Mouse (Mus musculus): ENCODE results near the gene Sec22b.

The Sec22b gene

GRCm38 (mm10) chr3:97911093-97911492, 10.1 kb downstream of the Sec22b start:
- DNase-seq = no peak

GRCm38 (mm10) chr3:97915081-97915480, 14.1 kb downstream of the Sec22b start:
- no peak for DNase-seq

DNA sequence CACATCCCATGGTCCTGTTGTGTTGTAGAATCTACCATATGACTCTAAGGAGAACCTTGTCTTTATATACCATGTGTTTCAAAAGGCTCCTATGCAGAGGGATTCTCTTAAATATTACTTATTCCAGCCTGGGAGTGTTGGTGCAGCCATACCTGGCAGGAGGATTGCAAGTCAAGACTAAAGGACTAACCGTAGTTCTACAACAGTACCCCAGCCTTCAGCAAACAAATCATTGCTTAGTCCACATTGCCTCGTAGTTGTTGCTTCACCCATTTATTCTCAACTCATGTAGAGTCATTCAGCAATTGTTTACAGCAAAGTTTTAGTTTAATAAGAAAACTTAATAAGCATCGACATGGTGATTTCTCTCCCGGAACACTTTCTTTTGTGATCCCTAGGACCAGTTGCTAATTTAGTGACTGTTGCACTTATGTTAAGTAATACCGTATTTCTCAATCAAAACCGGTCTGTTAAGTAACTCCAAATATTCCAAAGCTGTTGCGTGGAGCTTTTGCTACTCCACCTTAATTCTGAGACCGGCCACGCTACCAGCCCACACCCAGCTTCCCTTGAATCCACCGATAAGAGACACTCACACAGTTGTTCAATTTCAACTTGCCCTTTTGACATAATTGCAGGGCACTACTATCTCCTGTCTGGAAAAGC, 18.0 kb downstream of the Sec22b start:
- DNase-seq = no peak

DNA sequence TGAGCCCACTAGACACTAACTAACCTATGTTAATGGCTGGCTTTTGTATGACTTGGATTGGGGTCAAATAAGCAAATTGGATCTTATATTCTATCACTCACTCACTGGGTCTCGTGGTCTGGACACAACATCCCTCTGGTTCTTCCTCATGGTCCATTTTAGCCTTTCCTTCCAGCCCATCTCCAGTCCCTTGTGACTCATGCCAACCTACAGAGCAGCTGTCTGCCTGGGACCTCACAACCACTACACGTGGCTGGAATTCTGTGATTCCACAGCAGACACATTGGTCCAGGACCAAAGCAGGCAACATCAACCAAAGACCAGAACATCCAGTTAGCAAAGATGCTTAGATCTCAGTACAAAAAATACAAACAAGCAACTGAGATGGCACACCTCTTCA, 24.3 kb downstream of the Sec22b start:
- DNase-seq = no peak

- DNase-seq = no peak
Observed at GRCm38 (mm10) chr3:97927322-97927721, 26.3 kb downstream of the Sec22b start.

GRCm38 (mm10) chr3:97928968-97929858, 28.2 kb downstream of the Sec22b start:
- DNase-seq = no peak

- no peak for DNase-seq
Observed at GRCm38 (mm10) chr3:97930141-97930786, 29.3 kb downstream of the Sec22b start.

- no peak for DNase-seq
Observed at GRCm38 (mm10) chr3:97930787-97931158, 29.8 kb downstream of the Sec22b start.

GRCm38 (mm10) chr3:97931310-97931885, 30.4 kb downstream of the Sec22b start:
- no peak for DNase-seq

GRCm38 (mm10) chr3:97932131-97932530, 31.1 kb downstream of the Sec22b start:
- no peak for DNase-seq

DNA sequence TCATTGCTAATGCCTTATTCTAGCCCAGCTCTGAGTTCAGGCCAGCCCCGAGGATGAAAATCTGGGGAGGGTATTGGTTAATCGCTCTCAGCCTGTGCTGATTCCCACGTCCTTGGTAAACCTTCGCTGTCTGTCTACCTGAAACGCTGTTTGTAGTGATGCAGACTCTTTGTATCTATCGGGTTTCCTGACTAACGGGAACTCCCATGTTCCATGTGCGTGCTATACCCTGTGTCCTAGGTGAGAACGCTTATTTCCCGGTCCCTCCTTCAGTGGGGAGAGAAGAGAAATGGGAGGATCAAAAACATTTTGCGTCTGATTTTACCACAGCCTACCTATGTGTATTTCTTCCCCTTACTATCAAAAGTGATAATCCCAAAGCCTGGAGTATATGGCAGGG, 31.8 kb downstream of the Sec22b start:
- DNase-seq = no peak

DNA sequence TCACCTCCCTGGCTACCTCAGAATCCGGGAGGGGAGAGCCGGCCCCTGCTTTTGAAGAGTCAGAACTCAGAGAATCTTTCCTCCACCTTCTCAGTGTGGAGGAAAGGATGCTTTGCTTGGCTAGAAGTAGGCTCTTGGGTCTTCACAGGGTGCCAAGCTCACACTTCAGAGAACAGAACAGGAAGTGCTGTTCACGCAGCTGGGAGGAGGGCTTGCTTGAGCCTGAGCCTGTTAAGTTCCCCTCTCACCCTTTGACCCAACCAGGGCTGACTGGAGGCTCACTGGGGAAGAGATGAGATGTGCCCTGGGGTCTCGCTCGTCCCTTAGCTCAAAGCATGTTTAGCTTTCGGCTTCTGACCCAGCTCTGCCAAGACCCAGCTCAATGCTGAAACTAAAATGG, 32.3 kb downstream of the Sec22b start:
- no peak for DNase-seq

- DNase-seq = no peak
Observed at GRCm38 (mm10) chr3:97933811-97934210, 32.8 kb downstream of the Sec22b start.

- no peak for DNase-seq
Observed at GRCm38 (mm10) chr3:97934331-97935300, 33.6 kb downstream of the Sec22b start.

GRCm38 (mm10) chr3:97937068-97937944, 36.3 kb downstream of the Sec22b start:
- no peak for DNase-seq

- no peak for DNase-seq
Observed at GRCm38 (mm10) chr3:97937945-97938266, 36.9 kb downstream of the Sec22b start.

DNA sequence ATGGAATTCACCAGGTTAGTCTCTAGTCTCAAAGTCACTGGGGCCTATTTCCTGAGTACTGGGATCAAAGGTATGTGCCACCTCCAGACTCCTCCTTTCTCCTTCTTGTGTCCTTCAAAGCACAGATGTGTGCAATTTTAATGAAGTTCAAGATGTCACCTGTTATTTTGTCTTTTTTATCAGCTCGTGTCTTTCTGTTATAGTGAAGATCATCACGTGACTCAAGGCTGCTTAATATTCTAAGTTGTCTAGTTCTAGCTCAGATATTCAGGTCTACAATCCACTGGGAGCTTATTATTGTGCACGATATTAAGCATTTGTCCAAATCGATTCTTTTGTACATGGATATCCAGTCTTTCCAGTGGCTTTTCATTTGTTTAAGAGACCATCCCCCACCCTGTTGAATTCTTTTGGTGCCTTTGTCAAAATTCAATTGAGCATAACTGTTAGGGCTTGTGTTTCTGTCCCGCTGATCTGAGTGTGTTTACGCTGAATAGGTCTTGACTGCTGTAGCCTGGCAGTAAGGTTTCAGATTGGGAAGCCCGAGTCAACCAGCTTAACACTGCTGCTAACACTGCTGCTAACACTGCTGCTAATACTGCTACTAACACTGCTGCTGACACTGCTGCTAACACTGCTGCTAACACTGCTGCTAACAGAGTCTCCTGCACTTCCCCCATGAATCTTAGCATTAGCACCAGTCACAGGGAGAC, 38.0 kb downstream of the Sec22b start:
- no peak for DNase-seq

DNA sequence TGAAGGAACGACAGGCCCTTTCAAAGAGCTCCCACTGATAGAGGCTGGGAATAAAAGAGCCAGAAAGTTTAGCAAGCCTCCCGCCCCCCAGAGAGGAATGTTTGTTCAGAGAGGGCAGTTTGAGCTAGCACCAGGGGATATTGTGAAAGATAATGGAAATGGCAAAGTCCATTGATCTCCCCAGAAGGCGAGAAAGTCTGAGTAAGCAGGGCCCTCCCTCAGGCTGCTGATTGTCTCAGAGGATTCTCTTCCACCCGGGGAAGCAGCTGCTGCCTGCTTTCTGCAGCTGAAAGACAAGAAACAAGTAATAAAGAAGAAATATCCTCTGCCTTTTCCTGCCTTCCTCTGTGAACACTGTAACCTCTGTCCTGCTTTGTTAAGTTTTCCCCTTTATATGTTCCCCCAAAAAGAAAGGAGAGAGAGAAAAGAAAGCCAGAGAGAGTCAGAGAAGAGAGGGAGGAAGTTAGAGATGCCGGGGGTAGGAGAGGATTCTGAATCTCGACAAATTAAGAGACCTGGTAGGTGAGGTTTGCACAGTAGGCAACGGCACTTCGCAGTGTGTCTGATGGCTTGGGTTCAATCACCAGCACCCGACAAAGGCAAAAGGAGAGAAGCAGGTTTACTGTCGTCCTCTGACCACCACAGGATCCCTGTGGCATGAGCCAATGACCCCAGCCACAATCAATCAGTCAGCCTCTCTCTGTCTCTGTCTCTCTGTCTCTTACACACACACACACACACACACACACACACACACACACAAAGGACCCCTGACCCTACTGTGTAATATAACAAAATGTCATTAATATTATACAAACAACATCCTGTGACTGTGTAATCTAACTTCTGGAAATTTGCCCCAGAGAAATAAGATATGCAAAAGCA, 38.9 kb downstream of the Sec22b start:
- DNase-seq = no peak

DNA sequence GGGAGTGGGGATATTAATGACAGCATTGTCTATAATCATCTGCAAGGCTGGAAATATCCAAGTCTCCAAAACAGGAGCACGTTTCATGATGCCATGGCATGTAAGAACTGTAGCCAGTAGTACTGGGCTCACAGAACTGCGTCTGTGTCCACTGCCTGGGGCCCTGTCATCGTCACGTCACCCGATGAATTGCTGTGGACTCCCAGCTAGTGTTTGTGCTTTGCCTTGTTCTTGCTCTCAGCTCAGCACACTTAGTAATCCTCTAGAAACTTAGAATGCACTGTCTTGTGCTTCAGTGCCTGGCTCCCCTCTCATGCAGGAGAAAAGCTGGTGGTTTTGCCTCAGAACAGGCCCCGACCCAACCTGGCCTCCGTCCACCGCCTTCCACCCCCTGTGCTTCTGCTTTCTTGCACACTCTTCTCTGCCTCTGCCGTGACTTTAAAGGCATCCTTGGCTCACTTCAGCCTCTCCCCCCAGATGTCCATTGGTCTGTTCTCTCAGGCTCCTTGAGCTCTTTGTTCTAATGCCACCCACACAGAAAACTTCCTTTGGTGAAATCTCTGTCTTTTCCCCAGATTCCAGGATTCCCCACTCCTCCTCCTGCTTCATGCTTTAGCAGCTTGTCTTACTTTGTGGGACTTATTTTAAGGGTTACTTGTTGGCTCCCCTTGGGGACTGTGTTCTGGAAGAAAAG, 39.7 kb downstream of the Sec22b start:
- no peak for DNase-seq

Measured in cerebellum, adult 11-12 months (tissue).